Mouse (Mus musculus) small intestine, adult 2 months (tissue): ENCODE data around the gene Cd9.

ENCODE experiments used
- CTCF ChIP-seq: fragments of 200-500 bp; IDR thresholded peaks from 2 replicates; pipeline ENCODE4 v1.5.1; 2012; ENCODE audit warnings: low read depth, mild to moderate bottlenecking, control low read depth, inconsistent platforms, low read length, moderate library complexity, mixed read lengths; ENCODE audit not compliant: insufficient replicate concordance, insufficient read length; ENCODE audit errors: extremely low read depth
- POLR2A ChIP-seq: fragments of 200-500 bp; IDR thresholded peaks from 2 replicates; pipeline ENCODE4 v1.6.1; 2012; ENCODE audit warnings: low read depth, mild to moderate bottlenecking, control low read depth, inconsistent platforms, low read length, moderate library complexity

GRCm38 (mm10) chr6:125533104-125533650 lies 38.6 kb upstream of the Cd9 start:
- TF ChIP-seq POLR2A (no peak), CTCF (no peak)
